8 mouse cellular contexts compared by ENCODE assay signal in genomic region chr7:24529580-24529979, GRCm38 (mm10). TPM values are rescaled to one million over a fixed set of nuclear protein-coding genes. Genes with fewer than 3 reads are reported as not detected.
DNase-seq lines count a peak whose midpoint lies in the region; ATAC-seq and TF ChIP-seq lines count a peak whose summit lies in the region.

No protein-coding gene starts in this region.

- no peaks in the 10 kb centered on the region; the same call in 1 of the 2 replicates for H3K27me3 ChIP-seq in kidney, embryonic 15.5 days
- H3K27me3 ChIP-seq in heart, embryonic 16.5 days (ENCODE audit: control insufficient read depth, insufficient read depth, low read length), result no peaks in the 10 kb centered on the region
- H3K27me3 ChIP-seq in midbrain, embryonic 10.5 days (ENCODE audit: low read depth, poor library complexity, severe bottlenecking), result peaks cover 28% of the 10 kb centered on the region

- WGBS in kidney, embryonic 15.5 days, result 57% methylated on average over 11 of the region's 11 CpGs
- WGBS in bone marrow, adult 2 months, result 48% methylated on average over 11 of the region's 11 CpGs
- WGBS in heart, embryonic 16.5 days, result 49% methylated on average over 11 of the region's 11 CpGs
- WGBS in midbrain, embryonic 10.5 days, result 67% methylated on average over 11 of the region's 11 CpGs

- H3K36me3 ChIP-seq in kidney, embryonic 15.5 days, result peaks cover 16% of the 10 kb centered on the region
- peaks cover 9% of the 10 kb centered on the region; the same call in 1 of the 2 replicates for H3K36me3 ChIP-seq in heart, embryonic 16.5 days (ENCODE audit: control insufficient read depth, insufficient read depth)
- peaks cover 16% of the 10 kb centered on the region for H3K36me3 ChIP-seq in midbrain, embryonic 10.5 days

- ATAC-seq in kidney, embryonic 15.5 days (replicated peaks; ENCODE audit: low FRiP score), result no peak
- no peak for ATAC-seq in heart, embryonic 16.5 days (replicated peaks; ENCODE audit: extremely low read depth, insufficient read depth, low FRiP score)

- H3K27ac ChIP-seq in kidney, embryonic 15.5 days, result peak overlapping the region; percentile 96
- no peak overlapping the region for H3K27ac ChIP-seq in bone marrow, adult 2 months (ENCODE audit: control insufficient read depth, insufficient read depth, low read depth, low read length, poor library complexity)
- peak overlapping the region; percentile 97 for H3K27ac ChIP-seq in heart, embryonic 16.5 days (ENCODE audit: low read length)
- peak overlapping the region; percentile 87 for H3K27ac ChIP-seq in midbrain, embryonic 10.5 days (replicated peaks)

- H3K4me3 ChIP-seq in kidney, embryonic 15.5 days (replicated peaks), result peak overlapping the region; percentile 66
- peak overlapping the region; percentile 77 for H3K4me3 ChIP-seq in bone marrow, adult 2 months (replicated peaks; ENCODE audit: control insufficient read depth, low read depth, low read length)
- H3K4me3 ChIP-seq in heart, embryonic 16.5 days (ENCODE audit: low read length), result peak overlapping the region; percentile 85
- H3K4me3 ChIP-seq in midbrain, embryonic 10.5 days, result peak overlapping the region; percentile 77

- TF ChIP-seq POLR2A in bone marrow, adult 2 months (IDR thresholded peaks at IDR 0.05; ENCODE audit: borderline replicate concordance, control insufficient read depth, low read depth, low read length), result no peak

- no peak for TF ChIP-seq CTCF in bone marrow, adult 2 months (IDR thresholded peaks at IDR 0.05; ENCODE audit: control insufficient read depth, insufficient read depth, low read length)

- H3K4me1 ChIP-seq in kidney, embryonic 15.5 days, result peaks cover 34% of the 10 kb centered on the region
- peaks cover 1% of the 10 kb centered on the region; the same call in 1 of the 2 replicates for H3K4me1 ChIP-seq in bone marrow, adult 2 months (ENCODE audit: control insufficient read depth, insufficient read depth, low read length)
- H3K4me1 ChIP-seq in heart, embryonic 16.5 days (ENCODE audit: control insufficient read depth, insufficient read depth, low read length), result peaks cover 13% of the 10 kb centered on the region
- peaks cover 43% of the 10 kb centered on the region for H3K4me1 ChIP-seq in midbrain, embryonic 10.5 days

- no peaks in the 10 kb centered on the region for H3K9me3 ChIP-seq in kidney, embryonic 15.5 days (replicated peaks)
- no peaks in the 10 kb centered on the region for H3K9me3 ChIP-seq in heart, embryonic 16.5 days (replicated peaks; ENCODE audit: control insufficient read depth, low read length)
- H3K9me3 ChIP-seq in midbrain, embryonic 10.5 days (replicated peaks), result no peaks in the 10 kb centered on the region

- peak overlapping the region; percentile 91 for H3K4me2 ChIP-seq in kidney, embryonic 15.5 days
- peak overlapping the region; percentile 93 for H3K4me2 ChIP-seq in heart, embryonic 16.5 days (ENCODE audit: low read depth, low read length)

- no peak for DNase-seq in kidney, adult 9 months
- no peak for DNase-seq in midbrain, embryonic 10.5 days (ENCODE audit: low spot score)
- DNase-seq in layer of hippocampus, adult 18-20 months (ENCODE audit: low spot score in 2 of 2), result no peak
- DNase-seq in layer of hippocampus, postnatal 36 days, result no peak
- no peak for DNase-seq in retina, postnatal 1 day

- H3K9ac ChIP-seq in kidney, embryonic 15.5 days, result peak overlapping the region; percentile 76
- peak overlapping the region; percentile 90 for H3K9ac ChIP-seq in heart, embryonic 16.5 days (ENCODE audit: low read length)

RNA-seq across cellular contexts. Expression of gene Irgq, which starts 0.9 kb away (rescaled TPM):
- 7.4 and 8.3 TPM in 2 replicates for polyA plus RNA-seq in kidney, embryonic 15.5 days (2015; fragmentation: Nextera tagmentation; extraction: Ambion mirVana)
- 2.9 and 3.4 TPM in 2 replicates for polyA plus RNA-seq in bone marrow, adult 2 months (2011; ENCODE audit: insufficient read depth, insufficient read length, low replicate concordance, missing spikeins)
- 6.1 and 6.8 TPM in 2 replicates for polyA plus RNA-seq in heart, embryonic 16.5 days (2015; fragmentation: Nextera tagmentation; extraction: Ambion mirVana)
- 8.4 and 12.5 TPM in 2 replicates for polyA plus RNA-seq in midbrain, embryonic 10.5 days (2016; fragmentation: Nextera tagmentation; extraction: Ambion mirVana)
- 10 to 100 TPM; 62.1 to 63.3 TPM for total RNA-seq in layer of hippocampus, adult 18-20 months (2021)
- 10 to 100 TPM; 67.7 to 69.6 TPM for total RNA-seq in layer of hippocampus, postnatal 36 days (2021)

RNA-seq across cellular contexts. Expression of gene Pinlyp, which starts 16.3 kb away (rescaled TPM):
- polyA plus RNA-seq in kidney, embryonic 15.5 days (2015; fragmentation: Nextera tagmentation; extraction: Ambion mirVana), result 0.31 and 0.33 TPM in 2 replicates
- not detected in 2 replicates for polyA plus RNA-seq in bone marrow, adult 2 months (2011; ENCODE audit: insufficient read depth, insufficient read length, low replicate concordance, missing spikeins)
- polyA plus RNA-seq in heart, embryonic 16.5 days (2015; fragmentation: Nextera tagmentation; extraction: Ambion mirVana), result 0.17 TPM in 2 replicates
- 0.14 TPM in 1 of 2 replicates, not detected in the other for polyA plus RNA-seq in midbrain, embryonic 10.5 days (2016; fragmentation: Nextera tagmentation; extraction: Ambion mirVana)
- not detected for total RNA-seq in layer of hippocampus, adult 18-20 months (2021)
- total RNA-seq in layer of hippocampus, postnatal 36 days (2021), result not detected

RNA-seq across cellular contexts. Expression of gene Xrcc1, which starts 16.5 kb away (rescaled TPM):
- polyA plus RNA-seq in kidney, embryonic 15.5 days (2015; fragmentation: Nextera tagmentation; extraction: Ambion mirVana), result 117 and 137 TPM in 2 replicates
- 67.2 and 129 TPM in 2 replicates for polyA plus RNA-seq in bone marrow, adult 2 months (2011; ENCODE audit: insufficient read depth, insufficient read length, low replicate concordance, missing spikeins)
- polyA plus RNA-seq in heart, embryonic 16.5 days (2015; fragmentation: Nextera tagmentation; extraction: Ambion mirVana), result 79.7 and 91.5 TPM in 2 replicates
- 149 and 160 TPM in 2 replicates for polyA plus RNA-seq in midbrain, embryonic 10.5 days (2016; fragmentation: Nextera tagmentation; extraction: Ambion mirVana)
- total RNA-seq in layer of hippocampus, adult 18-20 months (2021), result 10 to 100 TPM; 36.8 to 43.4 TPM
- total RNA-seq in layer of hippocampus, postnatal 36 days (2021), result 10 to 100 TPM; 34.2 to 37.7 TPM

RNA-seq across cellular contexts. Expression of gene AC161166.1, which starts 17.3 kb away (rescaled TPM):
- 0.48 and 0.68 TPM in 2 replicates for polyA plus RNA-seq in kidney, embryonic 15.5 days (2015; fragmentation: Nextera tagmentation; extraction: Ambion mirVana)
- polyA plus RNA-seq in bone marrow, adult 2 months (2011; ENCODE audit: insufficient read depth, insufficient read length, low replicate concordance, missing spikeins), result not detected in 2 replicates
- polyA plus RNA-seq in heart, embryonic 16.5 days (2015; fragmentation: Nextera tagmentation; extraction: Ambion mirVana), result 0.26 and 0.35 TPM in 2 replicates
- 0.64 and 0.99 TPM in 2 replicates for polyA plus RNA-seq in midbrain, embryonic 10.5 days (2016; fragmentation: Nextera tagmentation; extraction: Ambion mirVana)
- total RNA-seq in layer of hippocampus, adult 18-20 months (2021), result not detected
- not detected for total RNA-seq in layer of hippocampus, postnatal 36 days (2021)

RNA-seq across cellular contexts. Expression of gene Zfp428, which starts 22.8 kb away (rescaled TPM):
- 61.6 and 66.6 TPM in 2 replicates for polyA plus RNA-seq in kidney, embryonic 15.5 days (2015; fragmentation: Nextera tagmentation; extraction: Ambion mirVana)
- polyA plus RNA-seq in bone marrow, adult 2 months (2011; ENCODE audit: insufficient read depth, insufficient read length, low replicate concordance, missing spikeins), result 2.5 and 3.1 TPM in 2 replicates
- 40.9 and 43.0 TPM in 2 replicates for polyA plus RNA-seq in heart, embryonic 16.5 days (2015; fragmentation: Nextera tagmentation; extraction: Ambion mirVana)
- polyA plus RNA-seq in midbrain, embryonic 10.5 days (2016; fragmentation: Nextera tagmentation; extraction: Ambion mirVana), result 116 and 127 TPM in 2 replicates
- total RNA-seq in layer of hippocampus, adult 18-20 months (2021), result 10 to 100 TPM; 40.0 to 45.4 TPM
- total RNA-seq in layer of hippocampus, postnatal 36 days (2021), result 10 to 100 TPM; 36.2 to 42.1 TPM
